In genomic region chr1:149323095-149323494, GRCm38 (mm10) we compare ENCODE assay signal across 4 mouse cellular contexts.
"Had no signal": no experiment of that assay in that cellular context is flagged by ENCODE, and none has a peak within 500 bp of the region (broad histone marks: within the 10 kb centered on the region; RNA-seq: fewer than 3 reads in every experiment).

No protein-coding gene starts in this region.

- H3K4me2 ChIP-seq: neural tube, embryonic 13.5 days; neural tube, embryonic 15.5 days; stomach, embryonic 15.5 days had no signal

- H3K36me3 ChIP-seq: neural tube, embryonic 13.5 days; neural tube, embryonic 15.5 days; stomach, embryonic 15.5 days had no signal

- H3K9me3 ChIP-seq: neural tube, embryonic 13.5 days; neural tube, embryonic 15.5 days; stomach, embryonic 15.5 days had no signal

- H3K27ac ChIP-seq: neural tube, embryonic 13.5 days; neural tube, embryonic 15.5 days; stomach, embryonic 15.5 days; stomach, postnatal 0 days had no signal

- H3K9ac ChIP-seq: neural tube, embryonic 13.5 days; neural tube, embryonic 15.5 days; stomach, embryonic 15.5 days had no signal

- H3K4me3 ChIP-seq: neural tube, embryonic 13.5 days; neural tube, embryonic 15.5 days; stomach, embryonic 15.5 days had no signal

- H3K4me1 ChIP-seq: neural tube, embryonic 13.5 days; neural tube, embryonic 15.5 days; stomach, embryonic 15.5 days had no signal

- H3K27me3 ChIP-seq: neural tube, embryonic 13.5 days; neural tube, embryonic 15.5 days; stomach, embryonic 15.5 days had no signal
